Mouse (Mus musculus) forebrain, embryonic 14.5 days (tissue): Measurements from ENCODE around the gene Rcl1. TPM values are rescaled to one million over a fixed set of nuclear protein-coding genes. Genes with fewer than 3 reads are reported as not detected.

ENCODE experiments used
- ATAC-seq: fragments of 200-750 bp; cut with Nextera tagmentation; 2 replicates; pipeline ENCODE4 v1.8.0; 2017; ENCODE audit warnings: mild to moderate bottlenecking, moderate library complexity
- DNase-seq: peaks from one replicate; pipeline ENCODE4 v3.0.0-alpha.2; 2015; ENCODE audit warnings: low spot score
- H3K27ac ChIP-seq: fragments of 300-500 bp; sonication (generic); 2 replicates; pipeline ENCODE4 v1.5.1; 2014; ENCODE audit warnings: low read depth, mild to moderate bottlenecking, control low read depth, low read length, moderate library complexity
- H3K27me3 ChIP-seq: fragments of 300-500 bp; sonication (generic); replicated peaks from 2 replicates; pipeline ENCODE4 v1.6.1; 2014; ENCODE audit warnings: low read length, control low read depth, mixed read lengths; ENCODE audit not compliant: control insufficient read depth, insufficient read depth
- H3K36me3 ChIP-seq: fragments of 300-500 bp; sonication (generic); 2 replicates; pipeline ENCODE4 v1.6.1; 2014; ENCODE audit warnings: low read length, control low read depth; ENCODE audit not compliant: control insufficient read depth, insufficient read depth
- H3K4me1 ChIP-seq: fragments of 300-500 bp; sonication (generic); 2 replicates; pipeline ENCODE4 v1.6.1; 2014; ENCODE audit warnings: antibody characterized with exemption, low read length, control low read depth; ENCODE audit not compliant: control insufficient read depth, insufficient read depth
- H3K4me2 ChIP-seq: fragments of 300-500 bp; sonication (generic); 2 replicates; pipeline ENCODE4 v1.6.1; 2014; ENCODE audit warnings: mild to moderate bottlenecking, control low read depth, low read length
- H3K4me3 ChIP-seq: fragments of 300-500 bp; sonication (generic); 2 replicates; pipeline ENCODE4 v1.5.1; 2014; ENCODE audit warnings: low read depth, low read length, control low read depth
- H3K9ac ChIP-seq: fragments of 300-500 bp; sonication (generic); 2 replicates; pipeline ENCODE4 v1.6.1; 2014; ENCODE audit warnings: mild to moderate bottlenecking, low read length, control low read depth, moderate library complexity
- H3K9me3 ChIP-seq: fragments of 300-500 bp; sonication (generic); replicated peaks from 2 replicates; pipeline ENCODE4 v1.6.1; 2016; ENCODE audit warnings: low read length, control low read depth, mixed read lengths; ENCODE audit not compliant: control insufficient read depth
- WGBS: fragments of 180-500 bp; shearing (Covaris S2); extraction: QIAGEN DNeasy Blood & Tissue Kit; methylation state at CpG from one replicate; pipeline ENCODE4 v1.1.7; 2014; 5-methylcytosine and 5-hydroxymethylcytosine counted together
- polyA plus RNA-seq: library from polyadenylated mRNA; unstranded; fragments of >200 nt; fragmentation: Nextera tagmentation; extraction: Ambion mirVana; gene quantifications from 2 replicates; pipeline ENCODE4 v1.2.1, GENCODE M21; 2014

The Rcl1 gene
- 34.8 and 35.1 TPM in 2 replicates for polyA plus RNA-seq

DNA sequence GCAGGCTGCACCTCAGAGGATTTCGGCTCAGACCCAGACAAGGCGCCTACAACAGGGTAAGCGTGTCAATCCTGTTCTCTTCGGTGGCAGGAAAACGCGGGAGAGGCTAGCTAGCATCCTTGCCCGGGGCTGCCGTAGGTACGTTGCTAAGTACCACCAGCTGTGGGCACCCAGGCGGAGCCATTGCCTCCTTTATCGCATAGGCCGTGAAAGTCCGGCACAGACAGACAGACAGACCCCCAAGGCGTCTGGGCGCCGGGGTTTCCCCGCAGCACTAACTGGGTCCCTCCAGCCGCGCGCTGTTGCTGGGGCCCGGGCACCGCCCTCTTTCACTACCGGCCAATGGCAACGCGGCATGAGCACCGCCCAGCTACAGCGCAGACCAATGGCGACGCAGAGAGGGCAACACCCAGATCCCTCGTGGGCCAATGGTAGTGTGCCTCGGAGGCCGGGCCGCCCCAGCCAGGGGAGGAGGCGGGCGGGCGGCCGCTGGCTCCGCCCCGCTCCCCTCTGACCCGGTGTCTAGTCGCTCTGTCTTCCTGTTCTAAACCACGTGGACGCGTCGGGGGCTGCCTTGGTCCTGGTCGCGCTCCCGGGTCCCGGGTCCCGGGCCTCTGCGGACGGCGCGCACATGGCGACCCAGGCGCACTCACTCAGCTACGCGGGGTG is at the start of gene Rcl1:
Gene Rcl1, plus strand, starts transcription at position 502 of the 669 bp plus-strand sequence.
- DNase-seq (peak; percentile 99), ATAC-seq (peak; percentile 100)
- WGBS = under 1% methylated on average over 54 of the region's 58 CpGs

DNA sequence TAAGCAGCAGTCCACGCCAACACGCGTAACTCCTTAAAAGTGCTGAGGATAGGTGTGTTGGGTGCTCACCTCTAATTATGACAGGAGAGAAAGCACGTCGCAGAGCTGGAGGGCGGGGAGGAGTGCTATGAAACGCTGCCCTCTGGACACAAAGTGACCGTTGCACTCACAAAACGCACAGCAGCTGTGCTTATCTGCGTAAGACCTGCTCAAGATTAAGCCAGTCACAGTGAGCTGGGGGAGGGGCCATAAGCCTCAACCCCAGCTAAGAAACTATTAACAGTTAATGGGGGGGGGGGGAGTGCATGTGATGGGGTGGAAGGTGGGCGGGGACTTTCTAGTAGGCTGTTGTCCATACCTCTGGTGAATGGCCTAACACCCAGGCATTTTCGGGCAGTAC is 48.4 kb upstream of the Rcl1 start:
- no peaks in the 10 kb centered on the region for H3K9me3 ChIP-seq
- no peak for ATAC-seq

More for the DNA sequence above, at the start of gene Rcl1:
- H3K9me3 ChIP-seq = no peaks in the 10 kb centered on the region
- no peaks in the 10 kb centered on the region for H3K27me3 ChIP-seq
- H3K9ac ChIP-seq = peak within 1 kb of the TSS; percentile 72
- H3K36me3 ChIP-seq = no peaks in the 10 kb centered on the region
- H3K27ac ChIP-seq = no peak within 1 kb of the TSS
- peak within 1 kb of the TSS; percentile 64 for H3K4me3 ChIP-seq
- peak within 1 kb of the TSS; percentile 88 for H3K4me2 ChIP-seq
- H3K4me1 ChIP-seq = peaks cover 5% of the 10 kb centered on the region

DNA sequence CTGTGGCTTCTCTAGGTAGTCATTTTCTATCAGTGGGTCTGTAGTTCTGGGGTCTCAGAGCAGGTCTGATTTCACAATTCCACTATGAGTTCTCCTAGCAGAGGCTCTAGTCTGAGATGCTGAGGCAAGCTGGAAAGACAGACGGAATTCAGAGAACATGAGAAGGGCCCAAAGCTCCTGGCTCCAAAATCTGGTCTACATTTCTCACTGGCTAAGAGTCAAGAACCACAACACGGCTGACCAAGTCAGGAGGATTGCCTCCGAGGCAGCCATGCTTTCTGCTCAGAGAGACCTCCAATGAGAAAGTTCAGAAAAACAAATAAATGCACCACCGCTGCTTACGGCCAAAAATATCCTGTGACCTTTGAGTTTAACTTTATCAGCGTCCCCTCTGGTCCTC is 46.6 kb upstream of the Rcl1 start:
- H3K9ac ChIP-seq = no peak overlapping the region
- H3K4me1 ChIP-seq = no peaks in the 10 kb centered on the region
- WGBS = 85% methylated on average over 6 of the region's 6 CpGs
- no peak overlapping the region for H3K4me2 ChIP-seq
- no peaks in the 10 kb centered on the region for H3K9me3 ChIP-seq
- no peak overlapping the region for H3K4me3 ChIP-seq
- no peak overlapping the region for H3K27ac ChIP-seq
- ATAC-seq (no peak), DNase-seq (no peak)
- H3K27me3 ChIP-seq = no peaks in the 10 kb centered on the region
- H3K36me3 ChIP-seq = no peaks in the 10 kb centered on the region

More for the DNA sequence above, 48.4 kb upstream of the Rcl1 start:
- H3K4me3 ChIP-seq = no peak overlapping the region
- H3K36me3 ChIP-seq = no peaks in the 10 kb centered on the region
- H3K4me1 ChIP-seq = no peaks in the 10 kb centered on the region
- H3K27me3 ChIP-seq = no peaks in the 10 kb centered on the region
- H3K9ac ChIP-seq = no peak overlapping the region
- DNase-seq = no peak
- 89% methylated on average over 12 of the region's 12 CpGs for WGBS
- H3K27ac ChIP-seq = no peak overlapping the region
- no peak overlapping the region for H3K4me2 ChIP-seq

GRCm38 (mm10) chr19:29055469-29055868 is 45.7 kb upstream of the Rcl1 start:
- no peaks in the 10 kb centered on the region for H3K9me3 ChIP-seq
- WGBS = 80% methylated on average over 4 of the region's 4 CpGs
- H3K4me2 ChIP-seq = no peak overlapping the region
- no peaks in the 10 kb centered on the region for H3K36me3 ChIP-seq
- H3K27me3 ChIP-seq = no peaks in the 10 kb centered on the region
- H3K4me1 ChIP-seq = no peaks in the 10 kb centered on the region
- no peak overlapping the region for H3K9ac ChIP-seq
- H3K27ac ChIP-seq = no peak overlapping the region
- no peak for DNase-seq
- H3K4me3 ChIP-seq = no peak overlapping the region
- no peak for ATAC-seq

DNA sequence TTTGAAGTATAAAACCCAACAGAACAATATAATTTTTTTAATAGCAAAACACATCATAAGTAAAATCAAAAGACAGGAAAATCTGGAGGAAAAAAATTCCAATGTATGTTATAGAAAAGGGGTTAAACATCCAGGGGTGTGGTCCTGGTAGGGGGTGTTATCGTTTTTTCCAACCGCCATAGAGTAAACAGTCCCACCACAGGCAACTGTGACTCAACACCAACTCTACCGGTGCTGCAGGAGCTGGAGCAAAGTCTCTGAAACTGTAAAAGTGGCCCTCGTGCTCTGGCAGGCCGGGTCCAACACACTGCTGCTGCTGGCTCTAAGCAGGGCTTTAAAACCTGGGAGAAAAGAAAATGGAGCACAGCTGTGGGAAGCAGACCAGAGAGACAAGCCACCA is 42.4 kb upstream of the Rcl1 start:
- H3K9ac ChIP-seq = no peak overlapping the region
- no peaks in the 10 kb centered on the region for H3K9me3 ChIP-seq
- no peak overlapping the region for H3K4me3 ChIP-seq
- H3K27me3 ChIP-seq = no peaks in the 10 kb centered on the region
- no peaks in the 10 kb centered on the region for H3K36me3 ChIP-seq
- no peak for ATAC-seq
- WGBS = 89% methylated on average over 5 of the region's 5 CpGs
- H3K27ac ChIP-seq = no peak overlapping the region
- no peak overlapping the region for H3K4me2 ChIP-seq
- no peaks in the 10 kb centered on the region for H3K4me1 ChIP-seq
- DNase-seq = no peak

DNA sequence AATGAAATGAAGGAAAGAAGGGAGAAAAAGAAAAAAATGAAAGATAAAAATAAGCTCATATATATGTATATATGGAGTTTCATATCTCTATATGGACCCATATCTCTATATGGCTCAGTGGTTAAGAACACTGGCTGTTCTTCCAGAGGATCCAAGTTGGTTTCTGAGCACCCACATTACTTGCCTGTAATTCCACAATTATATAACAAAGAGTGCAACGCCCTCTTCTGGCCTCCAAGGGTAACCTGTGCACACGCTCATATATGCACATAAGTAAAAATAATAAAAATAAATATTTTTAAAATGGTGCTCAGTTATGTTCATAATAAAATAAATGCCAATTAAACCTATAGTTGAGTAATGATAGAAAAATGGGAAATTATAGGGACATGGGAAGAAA is 41.5 kb upstream of the Rcl1 start:
- H3K9ac ChIP-seq = no peak overlapping the region
- WGBS = 89% methylated on average over 2 of the region's 2 CpGs
- H3K27me3 ChIP-seq = no peaks in the 10 kb centered on the region
- ATAC-seq = no peak
- H3K4me3 ChIP-seq = no peak overlapping the region
- no peaks in the 10 kb centered on the region for H3K9me3 ChIP-seq
- no peaks in the 10 kb centered on the region for H3K4me1 ChIP-seq
- no peak overlapping the region for H3K27ac ChIP-seq
- no peak for DNase-seq
- H3K4me2 ChIP-seq = no peak overlapping the region
- H3K36me3 ChIP-seq = no peaks in the 10 kb centered on the region

GRCm38 (mm10) chr19:29060299-29060698 is 40.9 kb upstream of the Rcl1 start:
- no peak for ATAC-seq

DNA sequence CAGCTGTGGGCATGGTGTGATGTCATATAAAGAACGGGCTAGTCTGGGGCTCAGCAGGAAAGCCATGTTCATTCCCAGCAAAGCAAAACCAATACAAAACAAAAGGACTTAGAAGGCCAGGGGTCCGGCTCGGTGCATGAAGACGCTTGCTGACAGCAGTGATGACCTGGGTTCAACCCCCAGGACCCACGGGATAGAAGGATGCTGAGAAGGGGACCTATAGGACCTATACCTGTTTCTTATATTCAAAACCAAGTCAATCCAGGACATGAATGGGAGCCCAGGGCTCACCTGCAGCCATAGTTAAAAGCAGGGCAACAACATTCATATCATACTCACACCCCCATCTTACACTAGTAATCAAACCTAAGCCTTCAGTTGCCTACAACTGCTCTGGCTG is 38.2 kb upstream of the Rcl1 start:
- no peaks in the 10 kb centered on the region for H3K9me3 ChIP-seq
- peaks cover 2% of the 10 kb centered on the region; the same call in 1 of the 2 replicates for H3K4me1 ChIP-seq
- no peak overlapping the region for H3K4me2 ChIP-seq
- no peak for ATAC-seq
- H3K4me3 ChIP-seq = no peak overlapping the region
- no peaks in the 10 kb centered on the region for H3K36me3 ChIP-seq
- no peaks in the 10 kb centered on the region for H3K27me3 ChIP-seq
- no peak overlapping the region for H3K9ac ChIP-seq
- H3K27ac ChIP-seq = no peak overlapping the region
- no peak for DNase-seq
- WGBS = 84% methylated on average over 5 of the region's 5 CpGs

More at GRCm38 (mm10) chr19:29060299-29060698, 40.9 kb upstream of the Rcl1 start:
- H3K27me3 ChIP-seq = no peaks in the 10 kb centered on the region
- DNase-seq = no peak
- no peak overlapping the region for H3K4me2 ChIP-seq
- H3K27ac ChIP-seq = no peak overlapping the region
- no peaks in the 10 kb centered on the region for H3K9me3 ChIP-seq
- no peaks in the 10 kb centered on the region for H3K36me3 ChIP-seq
- no peak overlapping the region for H3K4me3 ChIP-seq
- no peaks in the 10 kb centered on the region for H3K4me1 ChIP-seq
- H3K9ac ChIP-seq = no peak overlapping the region
- WGBS = 25% methylated on average over 6 of the region's 6 CpGs

DNA sequence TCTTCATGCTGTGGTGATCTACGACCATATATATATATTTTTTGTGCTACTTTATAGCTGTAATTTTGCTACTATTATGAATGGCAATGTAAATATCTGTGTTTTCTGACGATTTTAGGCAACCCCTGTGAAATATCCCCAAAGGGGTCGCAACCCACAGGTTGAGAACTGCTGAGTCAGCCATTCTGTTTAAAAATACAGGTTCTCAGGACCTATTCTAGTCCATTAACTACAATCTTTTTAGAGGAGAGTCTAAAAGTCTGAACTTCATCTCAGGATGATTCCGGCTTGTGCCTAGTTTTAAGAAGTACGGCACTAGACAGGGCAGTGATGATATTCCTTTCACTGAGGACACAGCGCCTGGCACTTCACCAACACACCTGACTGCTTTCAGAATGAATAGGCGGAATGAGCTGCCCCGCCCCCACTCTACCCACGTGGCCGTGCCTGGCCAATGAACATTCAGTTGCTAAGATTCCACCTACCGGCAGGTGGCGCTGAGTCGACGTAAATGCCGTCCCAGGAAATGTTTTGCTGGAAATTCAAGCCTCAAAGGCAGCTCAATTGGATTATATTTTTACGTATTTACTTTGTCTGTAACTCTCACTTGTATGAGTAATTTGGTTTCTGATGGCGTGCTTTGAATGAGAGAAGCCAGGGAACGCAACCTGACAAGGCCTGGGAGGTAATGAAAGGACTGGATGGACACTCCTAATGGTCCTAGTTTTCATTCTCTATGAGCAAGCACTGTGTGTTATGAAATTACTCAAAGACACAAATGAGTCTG is 37.4 kb upstream of the Rcl1 start:
- ATAC-seq = peak; percentile 87
- H3K9ac ChIP-seq = no peak overlapping the region
- H3K27me3 ChIP-seq = no peaks in the 10 kb centered on the region
- H3K27ac ChIP-seq = no peak overlapping the region
- peak; percentile 95 for DNase-seq
- 15% methylated on average over 18 of the region's 18 CpGs for WGBS
- H3K9me3 ChIP-seq = no peaks in the 10 kb centered on the region
- no peak overlapping the region; the same call in 1 of the 2 replicates for H3K4me3 ChIP-seq
- H3K36me3 ChIP-seq = no peaks in the 10 kb centered on the region
- peaks cover 2% of the 10 kb centered on the region; the same call in 1 of the 2 replicates for H3K4me1 ChIP-seq
- peak overlapping the region; percentile 34 for H3K4me2 ChIP-seq
